Mouse (Mus musculus) intestine, embryonic 15.5 days (tissue): Measurements from ENCODE around the gene Pip5k1a. TPM values are rescaled to one million over a fixed set of nuclear protein-coding genes. Genes with fewer than 3 reads are reported as not detected.
"Not testable (repeated sequence)": the region's sequence is repeated elsewhere in the genome, so short reads cannot be mapped to it uniquely, and the experiment has no call there.

Source experiments
- ATAC-seq: fragments of 200-750 bp; cut with Nextera tagmentation; 2 replicates; pipeline ENCODE4 v1.8.0; 2017; ENCODE audit warnings: moderate TSS enrichment, moderate library complexity
- H3K27ac ChIP-seq: fragments of 300-500 bp; sonication (generic); 2 replicates; pipeline ENCODE4 v1.5.1; 2015; ENCODE audit warnings: mild to moderate bottlenecking, inconsistent platforms
- H3K27me3 ChIP-seq: fragments of 300-500 bp; sonication (generic); replicated peaks from 2 replicates; pipeline ENCODE4 v1.6.1; 2015; ENCODE audit warnings: inconsistent platforms
- H3K36me3 ChIP-seq: fragments of 300-500 bp; sonication (generic); 2 replicates; pipeline ENCODE4 v1.6.1; 2015; ENCODE audit warnings: inconsistent platforms
- H3K4me1 ChIP-seq: fragments of 300-500 bp; sonication (generic); replicated peaks from 2 replicates; pipeline ENCODE4 v1.6.1; 2015; ENCODE audit warnings: inconsistent platforms
- H3K4me2 ChIP-seq: fragments of 300-500 bp; sonication (generic); replicated peaks from 2 replicates; pipeline ENCODE4 v1.6.1; 2015; ENCODE audit warnings: mild to moderate bottlenecking, inconsistent platforms
- H3K4me3 ChIP-seq: fragments of 300-500 bp; sonication (generic); replicated peaks from 2 replicates; pipeline ENCODE4 v1.5.1; 2015; ENCODE audit warnings: inconsistent platforms
- H3K9ac ChIP-seq: fragments of 300-500 bp; sonication (generic); 2 replicates; pipeline ENCODE4 v1.6.1; 2015; ENCODE audit warnings: inconsistent platforms
- H3K9me3 ChIP-seq: fragments of 300-500 bp; sonication (generic); 2 replicates; pipeline ENCODE4 v1.6.1; 2016; ENCODE audit warnings: inconsistent platforms
- WGBS: fragments of 180-500 bp; shearing (Covaris S2); methylation state at CpG from one replicate; pipeline ENCODE4 v1.1.7; 2015; 5-methylcytosine and 5-hydroxymethylcytosine counted together
- polyA plus RNA-seq: library from polyadenylated mRNA; unstranded; fragments of >200 nt; fragmentation: Nextera tagmentation; extraction: Ambion mirVana; gene quantifications from 2 replicates; pipeline ENCODE4 v1.2.1, GENCODE M21; 2015

The Pip5k1a gene
- polyA plus RNA-seq, 1 experiment from 2014 or later, result 15.9 TPM

DNA sequence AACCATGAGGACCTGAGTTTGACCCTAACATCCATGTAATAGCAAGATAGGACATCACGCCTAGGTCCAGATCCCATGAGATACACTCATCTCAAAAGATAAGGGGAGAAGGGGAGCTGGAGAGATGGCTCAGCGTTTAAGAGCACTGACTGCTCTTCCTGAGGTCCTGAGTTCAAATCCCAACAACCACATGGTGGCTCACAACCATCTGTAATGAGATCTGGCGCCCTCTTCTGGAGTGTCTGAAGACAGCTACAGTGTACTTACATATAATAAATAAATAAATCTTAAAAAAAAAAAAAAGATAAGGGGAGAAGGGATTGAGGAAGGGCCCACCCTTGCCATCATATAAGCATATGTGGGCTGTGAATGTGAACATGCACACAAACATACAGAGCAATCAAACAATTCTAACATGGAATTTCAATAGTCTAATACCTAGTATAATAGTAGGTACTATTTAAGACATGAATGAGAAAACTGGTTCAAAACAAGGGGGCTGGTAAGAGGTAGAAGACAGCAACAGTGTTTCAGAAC, 77.4 kb downstream of the Pip5k1a start:
- Histone ChIP-seq H3K4me1 (peaks cover 24% of the 10 kb centered on the region), H3K36me3 (peaks cover 23% of the 10 kb centered on the region), H3K27ac (peak overlapping the region; percentile 51)
- H3K4me3 ChIP-seq, H3K4me2 ChIP-seq, H3K9me3 ChIP-seq, H3K9ac ChIP-seq, H3K27me3 ChIP-seq, ATAC-seq: not testable (repeated sequence)
- 78% methylated on average over 3 of the region's 3 CpGs for WGBS

DNA sequence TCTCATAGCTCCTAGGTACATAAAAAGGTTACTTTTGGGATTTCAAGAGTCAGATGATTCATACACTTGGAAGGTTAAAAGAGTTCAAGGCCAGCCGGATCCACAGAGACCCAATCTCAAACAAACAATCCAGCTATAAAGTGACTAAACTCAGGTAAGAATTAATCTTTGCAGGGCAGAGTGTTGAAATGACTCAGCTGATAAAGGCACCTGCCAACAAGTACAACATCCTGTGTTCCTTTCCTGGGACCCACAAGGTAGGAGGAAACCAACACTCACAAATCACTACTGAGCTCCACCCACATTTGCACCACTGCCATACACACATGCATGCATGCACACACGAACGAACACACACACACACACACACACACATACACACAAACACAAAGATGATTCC, 78.1 kb downstream of the Pip5k1a start:
- H3K9ac ChIP-seq, result no peak overlapping the region
- H3K27me3 ChIP-seq, result no peaks in the 10 kb centered on the region
- peak; percentile 69 for ATAC-seq
- no peaks in the 10 kb centered on the region for H3K9me3 ChIP-seq
- no peak overlapping the region for H3K4me2 ChIP-seq
- WGBS, result 60% methylated on average over 3 of the region's 3 CpGs
- peaks cover 18% of the 10 kb centered on the region for H3K36me3 ChIP-seq
- H3K4me1 ChIP-seq, result peaks cover 25% of the 10 kb centered on the region
- H3K27ac ChIP-seq, result peak overlapping the region; percentile 51; the same call in 1 of the 2 replicates
- H3K4me3 ChIP-seq, result no peak overlapping the region

DNA sequence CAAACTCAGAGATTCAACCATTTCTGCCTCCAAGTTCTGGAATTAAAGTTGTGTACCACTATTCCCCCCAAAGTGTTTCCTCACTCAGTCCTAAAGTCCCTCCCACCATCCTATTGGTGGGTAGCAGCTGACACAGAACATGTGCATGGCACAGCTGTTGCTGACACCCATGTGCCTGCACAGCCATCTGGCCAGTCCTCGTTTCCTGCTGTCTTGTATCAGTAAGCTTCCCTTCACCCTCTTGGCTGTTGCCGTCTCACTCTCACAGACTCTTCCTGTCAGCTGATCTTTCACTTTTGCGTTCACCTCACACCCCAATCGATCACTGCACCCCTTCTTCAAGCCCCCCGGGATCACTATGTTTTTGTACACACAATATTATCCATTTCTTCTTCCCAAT, 79.0 kb downstream of the Pip5k1a start:
- Histone ChIP-seq H3K36me3 (peaks cover 12% of the 10 kb centered on the region; the same call in 1 of the 2 replicates), H3K4me1 (peaks cover 25% of the 10 kb centered on the region), H3K4me3 (no peak overlapping the region), H3K4me2 (no peak overlapping the region), H3K9me3 (no peaks in the 10 kb centered on the region), H3K27me3 (no peaks in the 10 kb centered on the region), H3K9ac (no peak overlapping the region), H3K27ac (peak overlapping the region; percentile 62)
- 36% methylated on average over 5 of the region's 5 CpGs for WGBS
- peak; percentile 48 for ATAC-seq

DNA sequence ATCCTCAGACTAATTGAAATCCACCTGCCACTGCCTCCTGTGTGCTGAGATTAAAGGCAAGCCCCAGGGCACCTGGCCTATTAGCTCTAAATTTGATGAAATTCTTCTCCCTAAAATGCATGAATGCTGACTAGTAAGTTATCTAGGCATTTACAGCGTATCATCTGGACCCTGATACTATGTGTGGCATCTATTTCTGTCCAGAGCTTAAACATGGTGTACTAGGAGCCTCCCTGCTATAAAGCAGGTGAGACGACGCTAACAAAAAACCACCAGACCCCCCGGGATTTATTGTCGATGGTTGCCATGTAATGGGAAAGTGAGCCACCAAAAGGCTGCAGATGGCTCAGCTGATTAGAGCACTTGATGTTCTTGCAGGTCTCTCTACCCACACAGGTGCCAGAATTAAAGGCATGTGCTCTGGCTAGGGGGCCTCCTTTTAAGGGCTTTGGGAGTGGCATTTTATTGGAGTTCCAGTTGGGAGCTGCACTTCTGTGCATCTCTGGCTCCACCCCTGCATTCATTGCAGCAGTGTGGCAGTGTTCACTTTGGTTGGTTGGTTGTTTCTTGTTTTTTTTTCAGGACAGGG, 79.6 kb downstream of the Pip5k1a start:
- WGBS, result 41% methylated on average over 5 of the region's 5 CpGs

DNA sequence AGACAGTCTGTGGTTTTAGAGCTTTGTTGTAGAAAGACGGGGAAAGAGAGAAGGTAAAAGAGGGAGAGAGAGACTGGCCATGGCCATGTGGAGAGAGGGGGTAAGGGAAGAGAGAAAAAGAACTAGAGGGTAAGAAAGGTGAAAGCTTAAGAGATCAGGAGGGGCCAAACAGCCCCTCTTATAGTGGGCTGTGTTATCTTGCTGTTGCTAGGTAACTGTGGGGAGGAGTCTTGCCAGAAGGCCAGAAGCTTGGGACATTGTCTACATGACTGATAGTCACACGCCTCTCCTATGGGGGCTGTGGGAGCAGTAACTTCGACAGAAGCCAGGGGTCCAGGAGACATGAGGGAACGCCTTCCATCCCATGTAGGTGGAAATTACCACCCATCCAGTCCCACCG, 81.5 kb downstream of the Pip5k1a start:
- no peak for ATAC-seq
- Histone ChIP-seq H3K4me3 (no peak overlapping the region), H3K4me2 (peak overlapping the region; percentile 33; the same call in 1 of the 2 replicates), H3K9me3 (no peaks in the 10 kb centered on the region), H3K4me1 (peaks cover 25% of the 10 kb centered on the region), H3K27me3 (no peaks in the 10 kb centered on the region), H3K9ac (no peak overlapping the region), H3K36me3 (no peaks in the 10 kb centered on the region), H3K27ac (no peak overlapping the region)
- 29% methylated on average over 5 of the region's 5 CpGs for WGBS

More for the DNA sequence above, 79.6 kb downstream of the Pip5k1a start:
- Histone ChIP-seq H3K4me1 (peaks cover 25% of the 10 kb centered on the region), H3K4me3 (no peak overlapping the region), H3K36me3 (0 out of 2 replicates have a peak, but pooled peaks cover 8% of the 10 kb centered on the region), H3K27ac (0 out of 2 replicates have a peak overlapping the region, but pooled peaks have one; percentile 62), H3K27me3 (no peaks in the 10 kb centered on the region), H3K9me3 (no peaks in the 10 kb centered on the region), H3K4me2 (no peak overlapping the region; the same call in 1 of the 2 replicates), H3K9ac (no peak overlapping the region)
- peak; percentile 46 for ATAC-seq

DNA sequence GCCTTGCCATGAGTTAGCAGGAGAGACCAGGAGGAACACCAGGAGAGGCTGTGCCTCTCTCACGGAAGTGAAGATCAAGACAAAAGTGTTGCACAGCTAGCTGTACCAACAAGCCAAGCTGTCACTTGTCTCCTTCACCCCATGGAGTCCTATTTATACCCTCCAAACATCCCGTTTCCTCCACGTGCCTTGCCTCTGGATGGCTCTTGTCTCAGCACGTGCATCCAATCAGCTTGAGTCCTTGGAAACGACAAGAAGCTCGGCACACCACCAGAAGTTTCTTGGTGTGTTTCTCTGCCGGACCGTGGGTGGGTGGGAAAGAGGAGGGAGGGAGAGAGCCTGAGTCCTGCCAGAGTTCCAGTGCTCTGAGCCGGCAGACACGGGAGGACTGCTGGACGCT, 82.2 kb downstream of the Pip5k1a start:
- 0 out of 2 replicates have a peak overlapping the region, but pooled peaks have one; percentile 17 for H3K27ac ChIP-seq
- no peaks in the 10 kb centered on the region for H3K36me3 ChIP-seq
- ATAC-seq, result 0 out of 2 replicates have a peak, but pooled peaks have one; percentile 2
- H3K4me3 ChIP-seq, result no peak overlapping the region
- H3K4me2 ChIP-seq, result peak overlapping the region; percentile 33
- H3K4me1 ChIP-seq, result peaks cover 25% of the 10 kb centered on the region
- H3K9ac ChIP-seq, result 0 out of 2 replicates have a peak overlapping the region, but pooled peaks have one; percentile 4
- no peaks in the 10 kb centered on the region for H3K9me3 ChIP-seq
- 19% methylated on average over 11 of the region's 11 CpGs for WGBS
- H3K27me3 ChIP-seq, result no peaks in the 10 kb centered on the region

DNA sequence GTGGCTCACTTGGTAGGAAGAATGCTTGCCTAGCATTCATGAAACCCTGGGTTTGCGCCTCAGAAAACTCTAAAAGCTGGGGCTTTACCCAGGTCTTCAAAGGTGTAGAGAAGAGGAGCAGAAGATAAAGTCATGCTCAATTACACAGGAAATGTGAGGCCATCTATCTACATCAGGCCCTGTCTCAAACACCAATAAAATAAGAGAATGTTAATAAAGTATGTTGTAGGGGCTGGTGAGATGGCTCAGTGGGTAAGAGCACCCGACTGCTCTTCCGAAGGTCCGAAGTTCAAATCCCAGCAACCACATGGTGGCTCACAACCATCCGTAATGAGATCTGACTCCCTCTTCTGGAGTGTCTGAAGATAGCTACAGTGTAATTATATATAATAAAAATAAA, 85.8 kb downstream of the Pip5k1a start:
- H3K27me3 ChIP-seq, H3K9ac ChIP-seq, H3K9me3 ChIP-seq, H3K27ac ChIP-seq, H3K4me2 ChIP-seq, H3K36me3 ChIP-seq, H3K4me3 ChIP-seq, ATAC-seq: not testable (repeated sequence)
- H3K4me1 ChIP-seq, result peaks cover 14% of the 10 kb centered on the region
- 90% methylated on average over 5 of the region's 5 CpGs for WGBS

DNA sequence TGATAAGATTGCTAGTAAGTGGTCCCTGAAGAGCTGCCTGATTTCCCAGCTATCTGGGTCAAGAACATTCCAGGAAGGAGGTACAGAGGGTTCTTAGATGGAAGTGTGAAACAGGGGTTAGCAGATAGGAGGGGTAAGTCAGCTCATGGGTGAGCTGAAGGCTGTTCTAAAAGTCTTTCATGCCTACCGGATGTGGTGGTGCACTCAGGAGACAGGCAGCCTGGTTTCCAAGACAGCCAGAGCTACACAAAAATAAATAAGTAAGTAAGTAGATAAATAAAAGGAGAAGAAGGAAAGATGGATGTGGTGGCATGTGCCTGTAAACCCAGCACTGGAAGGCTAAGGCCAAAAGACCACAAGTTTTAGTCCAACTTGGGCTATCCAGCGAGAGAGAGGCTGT, 88.0 kb downstream of the Pip5k1a start:
- no peak overlapping the region for H3K27ac ChIP-seq
- 87% methylated on average over 2 of the region's 2 CpGs for WGBS
- ATAC-seq, result no peak
- no peaks in the 10 kb centered on the region for H3K9me3 ChIP-seq
- H3K4me1 ChIP-seq, result peaks cover 6% of the 10 kb centered on the region
- no peak overlapping the region for H3K4me3 ChIP-seq
- H3K27me3 ChIP-seq, result no peaks in the 10 kb centered on the region
- no peak overlapping the region for H3K9ac ChIP-seq
- H3K4me2 ChIP-seq, result no peak overlapping the region
- H3K36me3 ChIP-seq, result no peaks in the 10 kb centered on the region

DNA sequence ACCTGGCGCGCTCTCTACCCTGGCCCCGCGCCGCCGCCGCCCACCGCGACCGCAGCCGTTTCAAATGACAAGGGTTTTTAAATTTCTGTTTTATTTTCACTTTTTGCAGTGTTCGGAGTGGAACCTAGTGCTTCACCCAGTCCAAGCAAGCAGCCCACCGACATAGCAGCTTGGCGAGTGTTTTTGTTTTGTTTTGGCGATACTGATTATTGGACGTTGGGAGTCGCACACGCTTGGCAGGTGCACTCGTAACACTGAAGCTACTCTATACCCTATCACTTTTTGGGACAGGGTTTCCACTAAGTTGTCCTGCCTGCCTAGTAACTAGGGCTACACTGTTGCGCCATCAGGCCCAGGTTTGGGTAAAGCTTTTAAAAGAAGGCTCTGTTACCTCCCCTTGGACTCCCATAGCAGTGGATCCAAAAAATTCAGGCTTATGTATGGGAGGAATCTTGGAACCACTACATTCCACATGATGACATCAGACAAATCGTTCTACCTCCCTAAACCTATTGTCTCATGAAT, 90.1 kb downstream of the Pip5k1a start:
- Histone ChIP-seq H3K4me3 (peak overlapping the region; percentile 84), H3K4me1 (peaks cover 12% of the 10 kb centered on the region), H3K9me3 (no peaks in the 10 kb centered on the region), H3K36me3 (peaks cover 8% of the 10 kb centered on the region; the same call in 1 of the 2 replicates), H3K4me2 (peak overlapping the region; percentile 90), H3K27me3 (no peaks in the 10 kb centered on the region), H3K9ac (peak overlapping the region; percentile 55), H3K27ac (peak overlapping the region; percentile 97)
- 4% methylated on average over 21 of the region's 21 CpGs for WGBS
- no peak for ATAC-seq

DNA sequence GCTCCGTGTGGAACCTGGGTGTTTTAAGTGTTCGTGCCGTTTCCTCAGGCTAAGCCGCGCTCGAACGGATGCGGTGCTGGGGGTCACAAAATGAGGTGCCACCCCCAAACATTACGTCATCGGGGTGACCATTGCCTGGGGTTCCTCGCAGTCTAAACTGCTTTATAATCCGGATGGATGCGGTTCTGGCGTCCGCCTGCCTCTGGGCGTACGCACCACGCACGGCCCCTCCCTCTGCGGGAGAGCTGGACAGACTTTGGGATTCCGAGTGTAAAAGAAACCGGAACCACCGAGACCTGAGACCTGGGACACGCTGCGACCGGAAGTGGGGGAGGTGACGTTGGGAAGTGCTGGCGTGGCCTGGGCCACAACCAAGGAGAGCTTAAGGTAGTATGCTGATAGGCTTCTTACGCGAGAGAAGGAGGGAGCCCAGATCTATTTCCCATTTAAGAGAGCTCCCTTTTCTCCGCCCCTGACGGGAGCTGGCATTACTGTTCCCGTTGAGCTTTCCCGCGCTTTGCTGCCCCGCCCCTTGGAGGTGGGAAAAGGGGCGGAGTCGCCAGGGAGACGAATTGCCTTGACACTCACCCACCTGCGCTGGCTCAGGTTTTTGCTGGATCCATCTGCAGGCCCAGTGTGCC, 90.7 kb downstream of the Pip5k1a start:
- H3K4me3 ChIP-seq, result peak overlapping the region; percentile 84
- H3K27me3 ChIP-seq, result no peaks in the 10 kb centered on the region
- H3K36me3 ChIP-seq, result peaks cover 12% of the 10 kb centered on the region; the same call in 1 of the 2 replicates
- H3K4me1 ChIP-seq, result peaks cover 12% of the 10 kb centered on the region
- H3K9me3 ChIP-seq, result no peaks in the 10 kb centered on the region
- WGBS, result under 1% methylated on average over 40 of the region's 40 CpGs
- H3K27ac ChIP-seq, result peak overlapping the region; percentile 97
- H3K9ac ChIP-seq, result peak overlapping the region; percentile 55
- peak overlapping the region; percentile 90 for H3K4me2 ChIP-seq
- peak; percentile 86 for ATAC-seq

DNA sequence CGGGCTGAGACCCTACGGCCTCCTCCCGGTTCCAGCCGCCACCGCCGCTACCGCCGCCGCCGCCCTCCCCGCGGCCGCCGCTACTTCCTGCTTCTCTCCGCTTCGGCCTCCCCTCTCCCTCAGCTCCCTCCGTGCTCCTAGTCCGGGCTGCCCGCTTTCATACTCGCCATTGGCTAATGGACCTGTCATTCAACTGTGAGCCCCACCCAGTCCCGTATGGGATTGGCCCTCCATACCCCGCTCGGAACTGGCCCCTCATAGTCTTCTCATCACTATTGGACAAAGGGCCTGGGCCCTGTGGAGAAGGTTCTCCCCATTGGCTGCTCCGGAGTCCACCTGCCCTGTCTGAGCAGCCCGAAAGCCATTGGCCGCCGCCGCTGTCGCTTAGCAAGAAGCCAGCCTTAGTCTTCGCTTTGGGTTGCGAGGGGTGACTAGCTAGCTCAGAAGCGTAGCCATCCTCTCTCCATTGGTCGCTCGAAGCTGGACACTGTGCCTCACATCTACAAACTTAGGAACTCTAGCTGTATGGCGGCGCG, 91.3 kb downstream of the Pip5k1a start, which contains the start of gene Zfp687:
Zfp687 (minus strand) TSS at position 112 of the 536 bp plus-strand sequence.
- no peaks in the 10 kb centered on the region for H3K9me3 ChIP-seq
- H3K27me3 ChIP-seq, result no peaks in the 10 kb centered on the region
- H3K9ac ChIP-seq, result peak within 1 kb of the TSS; percentile 79
- under 1% methylated on average over 37 of the region's 37 CpGs for WGBS
- peak; percentile 97 for ATAC-seq
- peak within 1 kb of the TSS; percentile 90 for H3K4me2 ChIP-seq
- peaks cover 12% of the 10 kb centered on the region for H3K4me1 ChIP-seq
- peak within 1 kb of the TSS; percentile 97 for H3K27ac ChIP-seq
- H3K36me3 ChIP-seq, result peaks cover 15% of the 10 kb centered on the region
- H3K4me3 ChIP-seq, result peak within 1 kb of the TSS; percentile 84
